Mouse (Mus musculus) embryo, embryonic 10 days (tissue): ENCODE data around the gene Olfr389.

Experiments used
- DNase-seq: peaks from one replicate; pipeline ENCODE4 v3.0.0-alpha.2; 2015; ENCODE audit warnings: low spot score

Olfr389 gene

DNA sequence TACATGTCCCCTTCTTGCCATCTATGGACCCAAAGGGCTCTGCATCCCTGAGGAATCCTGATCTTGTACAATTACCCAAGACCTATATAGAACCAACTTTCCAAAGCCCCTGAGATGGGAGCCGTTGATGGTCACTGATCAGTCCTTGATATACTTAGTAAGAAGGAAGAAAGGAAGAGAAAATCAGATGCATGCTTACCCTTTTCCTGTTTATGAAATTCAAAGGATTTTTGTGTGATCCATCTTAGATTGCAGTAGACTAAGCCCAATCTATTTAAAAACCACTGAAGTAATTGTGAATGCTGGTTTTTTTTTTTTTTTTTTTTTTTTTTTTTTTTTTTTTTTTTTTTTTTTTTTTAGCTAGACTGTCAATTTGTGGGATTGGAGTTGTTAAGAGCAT lies at the start of gene Olfr389:
Gene Olfr389 (minus strand): TSS at position 101 of the 400 bp plus-strand sequence.
- no peak for DNase-seq

GRCm38 (mm10) chr11:73816949-73817348 lies 36.4 kb upstream of the Olfr389 start, which contains the start of gene Olfr392:
Olfr392 (minus strand) TSS chr11:73817049.
- DNase-seq = no peak

- DNase-seq = no peak
These were observed 22.4 kb upstream of the Olfr389 start, which contains the start of gene Olfr391-ps for GRCm38 (mm10) chr11:73802952-73803351. Olfr391-ps (minus strand) TSS chr11:73803052.

- no peak for DNase-seq
These were observed 2.2 kb upstream of the Olfr389 start, which contains the start of gene Olfr390 for GRCm38 (mm10) chr11:73782664-73783063. Olfr390 (plus strand) TSS chr11:73782964.

- DNase-seq = no peak
These were observed 21.4 kb downstream of the Olfr389 start for GRCm38 (mm10) chr11:73759115-73759514.
